Mouse (Mus musculus) lung, embryonic 15.5 days (tissue): ENCODE data around the gene Eno4. TPM values are rescaled to one million over a fixed set of nuclear protein-coding genes. Genes with fewer than 3 reads are reported as not detected.
"Not testable (repeated sequence)": the region's sequence is repeated elsewhere in the genome, so short reads cannot be mapped to it uniquely, and the experiment has no call there.

Experiments
- ATAC-seq: fragments of 200-750 bp; cut with Nextera tagmentation; 2 replicates; pipeline ENCODE4 v1.8.0; 2017; ENCODE audit warnings: moderate number of reproducible peaks, borderline replicate concordance; ENCODE audit not compliant: low FRiP score, low TSS enrichment; ENCODE audit errors: extremely low read depth
- H3K27ac ChIP-seq: fragments of 300-500 bp; sonication (generic); 2 replicates; pipeline ENCODE4 v1.5.1; 2015; ENCODE audit warnings: moderate library complexity, mild to moderate bottlenecking, inconsistent platforms
- H3K27me3 ChIP-seq: fragments of 300-500 bp; sonication (generic); 2 replicates; pipeline ENCODE4 v1.6.1; 2015; ENCODE audit warnings: inconsistent platforms
- H3K36me3 ChIP-seq: fragments of 300-500 bp; sonication (generic); 2 replicates; pipeline ENCODE4 v1.6.1; 2015; ENCODE audit warnings: inconsistent platforms
- H3K4me1 ChIP-seq: fragments of 300-500 bp; sonication (generic); 2 replicates; pipeline ENCODE4 v1.6.1; 2015; ENCODE audit warnings: inconsistent platforms
- H3K4me2 ChIP-seq: fragments of 300-500 bp; sonication (generic); 2 replicates; pipeline ENCODE4 v1.6.1; 2015; ENCODE audit warnings: inconsistent platforms, mild to moderate bottlenecking, moderate library complexity
- H3K4me3 ChIP-seq: fragments of 300-500 bp; sonication (generic); 2 replicates; pipeline ENCODE4 v1.5.1; 2015; ENCODE audit warnings: mild to moderate bottlenecking, inconsistent platforms
- H3K9ac ChIP-seq: fragments of 300-500 bp; sonication (generic); 2 replicates; pipeline ENCODE4 v1.6.1; 2015; ENCODE audit warnings: inconsistent platforms
- H3K9me3 ChIP-seq: fragments of 300-500 bp; sonication (generic); 2 replicates; pipeline ENCODE4 v1.6.1; 2016; ENCODE audit warnings: inconsistent platforms
- WGBS: fragments of 180-500 bp; shearing (Covaris S2); methylation state at CpG from one replicate; pipeline ENCODE4 v1.1.7; 2015; 5-methylcytosine and 5-hydroxymethylcytosine counted together
- polyA plus RNA-seq: library from polyadenylated mRNA; unstranded; fragments of >200 nt; fragmentation: Nextera tagmentation; extraction: Ambion mirVana; gene quantifications from 2 replicates; pipeline ENCODE4 v1.2.1, GENCODE M21; 2015

Eno4 gene
- polyA plus RNA-seq = 1.3 and 1.4 TPM in 2 replicates

DNA sequence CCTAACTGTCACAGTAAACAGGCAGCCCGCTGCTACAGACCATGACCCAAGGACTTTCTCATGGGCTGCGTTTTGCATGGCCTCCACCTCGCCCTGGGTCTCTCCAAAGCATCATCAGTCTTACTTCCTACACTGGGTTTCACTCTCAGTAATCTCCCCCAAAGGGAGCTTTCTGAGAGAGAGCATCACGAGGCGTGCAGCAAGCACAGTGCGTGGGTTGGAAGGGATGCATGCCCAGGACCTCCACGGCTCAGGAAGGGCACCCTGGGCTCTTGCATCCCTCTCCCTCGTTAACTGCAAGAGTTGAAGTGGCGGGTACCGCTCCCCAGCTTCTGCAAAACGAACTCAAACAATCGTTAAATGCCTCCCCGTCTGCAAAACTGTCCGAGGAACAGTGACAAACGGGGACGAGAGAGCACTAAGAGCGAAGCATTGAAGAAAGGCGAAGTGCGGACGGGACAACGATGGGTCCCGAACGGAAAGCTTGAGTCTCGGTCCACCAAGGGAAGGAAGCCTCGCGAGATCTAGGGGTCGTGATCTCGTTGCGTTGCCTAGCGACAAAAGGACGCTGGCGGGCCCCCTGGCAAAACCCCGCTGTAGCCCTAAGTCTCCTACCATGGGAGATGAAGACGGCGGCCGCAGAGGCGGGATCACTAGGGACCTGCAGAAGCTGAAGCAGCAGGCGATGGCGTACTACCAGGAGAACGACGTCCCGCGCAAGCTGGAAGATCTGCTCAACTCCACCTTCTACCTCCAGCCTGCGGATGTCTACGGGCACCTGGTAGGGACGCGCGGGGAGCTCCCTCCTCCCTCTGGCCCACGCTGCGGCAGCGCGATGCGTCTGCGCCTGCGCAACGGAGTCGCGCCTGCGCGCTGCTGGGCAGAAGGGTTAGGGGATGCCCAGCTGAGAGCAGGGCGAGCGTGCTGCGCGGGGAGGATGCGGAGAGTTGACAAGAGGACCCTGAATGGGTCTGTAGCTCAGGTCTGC, at the start of gene Eno4, which contains the start of gene Hspa12a:
Eno4 (plus strand) TSS at position 585 of the 988 bp plus-strand sequence.
Hspa12a (minus strand) TSS at position 814 of the 988 bp plus-strand sequence.
- H3K36me3 ChIP-seq = no peaks in the 10 kb centered on the region
- peak within 1 kb of the TSS; percentile 62; the same call in 1 of the 2 replicates for H3K27ac ChIP-seq
- WGBS = under 1% methylated on average over 65 of the region's 65 CpGs
- peak within 1 kb of the TSS; percentile 97 for H3K4me2 ChIP-seq
- peak; percentile 97 for ATAC-seq
- H3K9ac ChIP-seq = peak within 1 kb of the TSS; percentile 54
- peaks cover 11% of the 10 kb centered on the region for H3K4me1 ChIP-seq
- H3K4me3 ChIP-seq = peak within 1 kb of the TSS; percentile 76
- H3K27me3 ChIP-seq = no peaks in the 10 kb centered on the region
- no peaks in the 10 kb centered on the region for H3K9me3 ChIP-seq

DNA sequence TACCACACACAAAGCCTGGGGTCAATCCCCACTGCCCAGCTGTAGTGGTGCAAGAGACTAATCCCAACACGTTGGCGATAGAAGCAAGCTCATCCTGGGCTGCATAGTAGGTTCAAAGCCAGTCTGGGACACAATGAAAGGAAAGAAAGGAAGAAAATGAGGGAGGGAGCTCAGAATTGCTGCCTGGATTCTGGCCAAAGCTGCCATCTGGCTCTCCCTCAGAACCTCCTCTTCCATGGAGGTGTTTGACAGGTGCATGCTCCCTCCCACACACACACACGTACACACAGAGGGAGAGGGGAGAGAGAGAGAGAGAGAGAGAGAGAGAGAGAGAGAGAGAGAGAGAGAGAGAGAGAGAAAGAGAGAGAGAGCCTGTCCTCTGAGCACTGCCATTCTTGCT, 47.0 kb upstream of the Eno4 start:
- 54% methylated on average over 3 of the region's 3 CpGs for WGBS
- Histone ChIP-seq H3K9me3 (no peaks in the 10 kb centered on the region), H3K4me2 (no peak overlapping the region), H3K36me3 (no peaks in the 10 kb centered on the region), H3K4me3 (no peak overlapping the region), H3K4me1 (no peaks in the 10 kb centered on the region), H3K27ac (no peak overlapping the region), H3K27me3 (no peaks in the 10 kb centered on the region), H3K9ac (no peak overlapping the region)
- no peak for ATAC-seq

DNA sequence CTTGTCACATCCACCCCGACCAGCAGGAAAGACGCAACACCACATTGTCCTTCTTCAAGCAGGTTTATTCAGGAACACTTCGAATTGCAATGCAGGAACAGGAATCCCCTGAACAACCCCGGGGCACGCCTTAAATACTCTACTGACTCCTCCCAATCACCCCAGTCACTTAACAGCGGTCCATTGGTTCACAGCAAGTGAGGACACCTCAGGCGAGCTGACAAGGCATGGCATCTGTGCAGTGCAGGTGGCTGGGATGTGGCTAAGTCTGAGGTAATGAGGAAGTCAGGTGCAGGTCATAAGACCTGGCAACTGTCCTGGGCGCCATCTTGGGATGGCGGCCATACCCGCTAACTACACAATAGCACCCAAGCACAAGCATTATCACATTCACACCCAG, 42.8 kb upstream of the Eno4 start:
- not testable (repeated sequence) for H3K27ac ChIP-seq, H3K27me3 ChIP-seq, H3K36me3 ChIP-seq, H3K4me3 ChIP-seq, ATAC-seq, H3K9me3 ChIP-seq, H3K4me2 ChIP-seq, H3K4me1 ChIP-seq, H3K9ac ChIP-seq
- 87% methylated on average over 10 of the region's 10 CpGs for WGBS

DNA sequence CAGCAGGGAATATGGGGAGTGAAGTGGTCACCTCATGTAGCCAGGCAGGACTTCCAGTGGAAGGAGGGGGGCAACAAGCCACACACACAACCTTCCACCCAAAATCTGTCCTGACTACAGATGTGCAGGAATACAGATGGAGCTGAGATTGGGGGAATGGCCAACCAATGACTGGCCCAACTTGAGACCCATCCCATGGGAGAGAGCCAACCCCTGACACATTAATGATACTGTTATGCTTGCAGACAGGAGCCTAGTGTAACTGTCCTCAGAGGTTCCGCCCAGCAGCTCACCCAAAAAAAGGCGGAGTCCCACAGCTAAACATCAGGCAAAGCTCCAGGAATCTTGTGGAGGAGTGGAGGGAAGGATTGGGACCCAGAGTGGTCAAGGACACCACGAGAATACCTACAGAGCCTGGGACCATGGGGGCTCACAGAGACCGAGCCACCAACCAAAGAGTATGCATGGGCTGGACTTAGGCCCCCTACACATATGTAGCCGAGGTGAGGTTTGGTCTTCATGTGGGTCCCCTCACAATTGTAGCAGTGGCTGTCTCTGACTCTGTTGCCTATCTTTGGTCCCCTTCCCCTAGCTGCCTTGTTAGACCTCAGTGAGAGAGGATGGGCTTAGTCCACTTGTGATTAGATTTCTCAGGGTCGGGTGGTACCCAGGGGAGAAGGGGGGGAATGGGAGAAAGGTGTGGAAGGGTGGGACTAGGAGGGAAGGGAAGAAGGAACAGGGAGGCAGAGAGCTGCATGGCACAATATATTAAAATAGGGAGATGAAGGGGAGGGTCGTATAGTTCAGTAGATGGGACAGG, 39.9 kb upstream of the Eno4 start:
- Histone ChIP-seq H3K4me1 (peaks cover 6% of the 10 kb centered on the region; the same call in 1 of the 2 replicates), H3K4me3 (no peak overlapping the region), H3K9me3 (no peaks in the 10 kb centered on the region), H3K36me3 (no peaks in the 10 kb centered on the region), H3K27ac (peak overlapping the region; percentile 61), H3K27me3 (no peaks in the 10 kb centered on the region), H3K9ac (no peak overlapping the region), H3K4me2 (peak overlapping the region; percentile 45)
- WGBS = 54% methylated on average over 7 of the region's 7 CpGs
- ATAC-seq = peak; percentile 21

DNA sequence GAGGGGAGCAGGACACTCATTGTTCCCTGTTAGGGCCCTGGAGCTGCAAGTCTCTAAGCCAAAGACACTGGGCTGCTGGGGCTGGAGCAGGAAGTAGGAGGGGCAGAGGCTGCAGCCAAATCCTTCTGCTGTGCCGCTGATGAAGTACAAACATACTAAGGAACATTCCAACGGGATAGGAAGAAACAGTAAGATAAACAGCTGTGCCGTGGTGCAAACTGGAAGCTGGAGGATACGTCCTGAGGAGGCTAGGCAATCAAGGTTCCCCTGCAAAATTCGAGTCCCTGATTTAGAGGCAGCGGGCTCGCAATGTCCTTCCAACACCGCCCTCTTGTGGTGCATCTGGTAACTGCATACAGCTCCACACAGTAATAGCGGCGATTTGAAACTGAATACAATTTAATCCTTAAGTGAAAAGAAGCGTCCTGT, 39.3 kb upstream of the Eno4 start:
- no peak overlapping the region for H3K9ac ChIP-seq
- peak; percentile 92 for ATAC-seq
- WGBS = 1% methylated on average over 11 of the region's 11 CpGs

DNA sequence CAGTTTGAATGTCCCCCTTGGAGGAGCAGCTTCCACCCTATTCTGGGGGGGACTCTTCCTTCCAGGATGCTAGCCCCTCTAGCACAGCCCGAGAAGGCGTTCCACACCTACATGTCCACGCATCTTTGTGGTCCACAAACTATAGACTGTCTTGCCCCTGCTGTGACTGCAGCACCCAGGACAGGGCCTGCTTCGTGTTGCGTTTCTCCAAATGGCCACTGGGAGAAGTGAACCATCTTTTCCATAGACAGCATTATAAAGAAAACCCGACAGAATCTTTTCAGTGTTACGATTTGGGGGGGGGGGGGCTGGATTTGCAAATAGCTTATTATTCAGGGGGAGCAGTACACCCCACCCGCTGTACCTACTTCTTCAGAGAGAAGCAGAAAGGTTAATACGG, 36.5 kb upstream of the Eno4 start:
- no peak overlapping the region for H3K9ac ChIP-seq
- 56% methylated on average over 9 of the region's 9 CpGs for WGBS
- H3K27ac ChIP-seq = no peak overlapping the region
- peaks cover 13% of the 10 kb centered on the region for H3K4me1 ChIP-seq
- ATAC-seq = no peak
- H3K36me3 ChIP-seq = no peaks in the 10 kb centered on the region
- no peak overlapping the region for H3K4me2 ChIP-seq
- no peaks in the 10 kb centered on the region for H3K27me3 ChIP-seq
- no peak overlapping the region for H3K4me3 ChIP-seq
- H3K9me3 ChIP-seq = no peaks in the 10 kb centered on the region

More for the DNA sequence above, 39.3 kb upstream of the Eno4 start:
- H3K27ac ChIP-seq = peak overlapping the region; percentile 61
- H3K4me2 ChIP-seq = peak overlapping the region; percentile 45
- H3K36me3 ChIP-seq = no peaks in the 10 kb centered on the region
- peak overlapping the region; percentile 24 for H3K4me3 ChIP-seq
- H3K9me3 ChIP-seq = no peaks in the 10 kb centered on the region
- peaks cover 6% of the 10 kb centered on the region; the same call in 1 of the 2 replicates for H3K4me1 ChIP-seq
- no peaks in the 10 kb centered on the region for H3K27me3 ChIP-seq

DNA sequence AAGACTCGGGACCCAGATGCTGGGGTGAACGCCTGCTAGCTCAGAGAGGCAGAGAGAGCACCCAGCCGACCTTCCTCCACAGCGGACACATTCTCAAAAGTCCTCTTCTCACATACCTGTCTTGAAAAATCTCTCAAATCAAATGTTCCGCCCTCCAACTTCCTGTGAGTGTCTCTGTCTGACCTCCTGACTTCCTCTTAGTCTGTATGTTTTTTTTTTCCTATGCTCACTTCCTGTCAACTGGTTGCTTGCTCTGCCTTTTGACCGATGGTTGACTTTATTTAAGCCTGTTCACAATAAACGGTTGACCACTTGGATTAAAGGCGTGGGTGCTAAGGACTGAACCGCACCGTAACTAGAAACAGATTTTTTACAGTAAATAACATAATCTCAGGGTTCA, 35.2 kb upstream of the Eno4 start:
- Histone ChIP-seq H3K9ac (no peak overlapping the region), H3K36me3 (no peaks in the 10 kb centered on the region), H3K27ac (no peak overlapping the region), H3K27me3 (no peaks in the 10 kb centered on the region), H3K4me2 (no peak overlapping the region), H3K9me3 (no peaks in the 10 kb centered on the region), H3K4me3 (no peak overlapping the region), H3K4me1 (peaks cover 13% of the 10 kb centered on the region)
- ATAC-seq = no peak
- 55% methylated on average over 10 of the region's 10 CpGs for WGBS

DNA sequence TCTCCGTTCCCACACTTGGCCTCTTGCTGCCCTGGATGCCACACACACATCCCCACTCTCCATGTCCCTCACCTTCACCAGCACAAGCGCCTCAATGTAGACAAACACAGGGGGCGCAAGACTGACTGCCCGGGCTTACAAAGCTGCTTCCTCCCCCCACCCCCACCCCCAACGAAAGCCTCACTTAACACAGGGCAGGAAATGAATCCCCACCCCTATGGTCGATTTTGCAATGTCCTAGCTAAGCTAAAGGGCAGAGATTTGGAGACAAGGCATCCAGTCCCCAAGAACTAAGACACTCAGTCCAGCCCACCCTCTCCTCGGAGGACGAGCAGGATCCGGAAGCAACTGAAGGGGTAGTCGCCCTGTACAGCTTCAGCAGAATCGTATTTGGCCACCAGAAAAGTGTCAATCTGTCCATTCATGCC, 32.3 kb upstream of the Eno4 start:
- Histone ChIP-seq H3K4me3 (peak overlapping the region; percentile 43), H3K4me1 (peaks cover 7% of the 10 kb centered on the region), H3K4me2 (peak overlapping the region; percentile 67), H3K27me3 (no peaks in the 10 kb centered on the region), H3K27ac (peak overlapping the region; percentile 45; the same call in 1 of the 2 replicates), H3K9ac (peak overlapping the region; percentile 20; the same call in 1 of the 2 replicates), H3K36me3 (no peaks in the 10 kb centered on the region), H3K9me3 (no peaks in the 10 kb centered on the region)
- WGBS = 3% methylated on average over 11 of the region's 11 CpGs
- peak; percentile 73 for ATAC-seq

DNA sequence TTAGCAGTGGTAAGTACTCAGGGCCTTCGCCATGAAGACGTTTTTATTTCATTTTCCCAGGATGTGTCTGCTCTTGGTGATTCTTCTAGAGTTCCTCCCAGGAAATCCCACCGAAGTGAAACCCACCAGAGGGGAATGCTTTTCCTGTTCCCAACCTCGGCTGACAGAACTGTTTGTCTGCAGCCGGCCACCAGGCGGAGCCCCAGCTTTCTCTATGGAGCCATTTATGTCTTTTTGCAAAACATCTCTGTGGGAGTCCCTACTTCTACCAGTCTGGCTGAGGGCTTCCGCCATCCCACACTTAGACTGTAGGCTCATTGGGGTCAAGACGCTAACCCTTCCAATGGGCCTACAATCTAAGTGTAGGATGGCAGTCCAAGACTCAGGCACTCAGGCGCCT, 31.8 kb upstream of the Eno4 start:
- WGBS = 11% methylated on average over 9 of the region's 9 CpGs
- Histone ChIP-seq H3K4me2 (peak overlapping the region; percentile 67), H3K9ac (peak overlapping the region; percentile 20; the same call in 1 of the 2 replicates), H3K36me3 (no peaks in the 10 kb centered on the region), H3K4me3 (peak overlapping the region; percentile 43), H3K9me3 (no peaks in the 10 kb centered on the region), H3K27me3 (no peaks in the 10 kb centered on the region; the same call in 1 of the 2 replicates), H3K4me1 (peaks cover 7% of the 10 kb centered on the region), H3K27ac (peak overlapping the region; percentile 45; the same call in 1 of the 2 replicates)
- peak; percentile 46; the same call in 1 of the 2 replicates for ATAC-seq

DNA sequence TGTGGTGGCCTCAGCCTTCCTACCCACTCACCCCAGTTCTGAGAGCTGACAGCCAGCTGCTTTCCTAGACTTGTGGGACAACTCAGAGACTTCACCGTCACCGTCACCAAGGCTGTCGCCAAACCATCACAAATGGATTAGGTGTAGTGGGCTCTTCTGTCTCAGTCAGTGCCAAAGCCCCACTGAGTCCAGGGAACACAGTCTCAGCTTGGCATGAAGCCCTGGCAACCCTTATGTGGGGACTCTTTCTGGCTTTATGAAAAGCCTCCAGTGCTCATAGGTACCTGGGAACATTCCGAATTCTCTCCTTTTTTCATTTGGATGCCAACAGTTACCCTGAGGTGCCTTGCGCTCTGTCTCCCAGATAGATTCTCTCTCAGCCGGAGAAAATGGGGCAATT, 29.9 kb upstream of the Eno4 start:
- Histone ChIP-seq H3K9me3 (no peaks in the 10 kb centered on the region), H3K4me3 (no peak overlapping the region), H3K36me3 (no peaks in the 10 kb centered on the region), H3K27me3 (peaks cover 13% of the 10 kb centered on the region), H3K4me2 (no peak overlapping the region), H3K27ac (no peak overlapping the region), H3K4me1 (peaks cover 7% of the 10 kb centered on the region), H3K9ac (no peak overlapping the region)
- WGBS = 76% methylated on average over 6 of the region's 6 CpGs
- no peak for ATAC-seq

DNA sequence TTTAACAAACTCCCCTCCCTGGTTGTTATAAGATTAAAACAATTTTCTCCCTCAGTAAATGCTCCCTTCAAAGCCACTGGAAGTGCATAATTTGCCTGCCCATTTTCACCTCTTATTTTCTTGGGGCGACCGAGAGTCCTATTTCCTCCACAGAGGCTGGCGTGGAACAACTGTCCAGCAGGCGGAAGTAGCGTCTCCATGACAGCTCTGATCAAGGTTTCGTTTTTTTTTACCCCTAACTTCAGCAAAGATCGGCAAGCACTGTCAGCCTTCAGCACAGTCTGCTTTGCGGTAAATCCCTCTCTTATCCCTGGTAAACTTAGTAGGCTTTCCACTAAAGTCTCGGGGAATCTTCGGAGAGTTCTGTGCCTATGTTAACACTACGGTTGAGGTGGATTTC, 24.6 kb upstream of the Eno4 start:
- H3K9me3 ChIP-seq = no peaks in the 10 kb centered on the region
- 4% methylated on average over 11 of the region's 11 CpGs for WGBS
- no peak overlapping the region for H3K27ac ChIP-seq
- peaks cover 10% of the 10 kb centered on the region for H3K4me1 ChIP-seq
- peak overlapping the region; percentile 16; the same call in 1 of the 2 replicates for H3K9ac ChIP-seq
- peaks cover 25% of the 10 kb centered on the region for H3K27me3 ChIP-seq
- H3K36me3 ChIP-seq = no peaks in the 10 kb centered on the region
- peak overlapping the region; percentile 49 for H3K4me2 ChIP-seq
- no peak for ATAC-seq
- peak overlapping the region; percentile 27 for H3K4me3 ChIP-seq
